Mouse (Mus musculus): Measurements from ENCODE around the gene Borcs5. TPM values are rescaled to one million over a fixed set of nuclear protein-coding genes. Genes with fewer than 3 reads are reported as not detected.
A peak's percentile ranks its signal among the peaks of the same experiment; 100 is the strongest.

Gene Borcs5
- polyA plus RNA-seq, 1 experiment from 2014 or later, result 46.2 TPM

DNA sequence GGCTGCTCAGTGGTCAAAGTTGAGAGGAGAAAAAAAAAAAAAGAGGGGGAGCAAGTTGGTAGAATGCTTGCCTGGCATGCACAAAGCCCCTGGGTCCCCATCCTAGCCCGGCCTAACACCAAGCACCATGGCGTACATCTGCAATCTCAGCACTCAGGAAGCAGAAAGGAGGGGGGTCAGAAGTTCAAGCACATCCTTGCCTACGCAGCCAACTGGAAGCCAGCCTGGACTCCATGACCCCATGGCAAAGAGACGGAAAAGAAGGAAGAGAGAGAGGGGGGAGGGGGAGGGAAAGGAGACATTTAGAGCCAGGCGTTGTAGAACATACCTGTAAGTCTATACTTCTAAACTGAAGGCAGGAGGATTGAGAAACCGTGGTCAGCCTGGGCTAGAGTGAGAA is 32.8 kb upstream of the Borcs5 start:
- 72% methylated on average over 6 of the region's 6 CpGs for WGBS
- no peaks in the 10 kb centered on the region for H3K9me3 ChIP-seq (replicated peaks; ENCODE audit: control insufficient read depth, low read length, poor library complexity, severe bottlenecking)
- no peak overlapping the region for H3K4me2 ChIP-seq (ENCODE audit: low read length)
- no peaks in the 10 kb centered on the region for H3K27me3 ChIP-seq (ENCODE audit: control insufficient read depth, insufficient read depth, low read depth, low read length)
- no peaks in the 10 kb centered on the region for H3K36me3 ChIP-seq (ENCODE audit: control insufficient read depth, insufficient read depth, low read length)
- 0 out of 2 replicates have a peak, but pooled peaks cover 3% of the 10 kb centered on the region for H3K4me1 ChIP-seq (ENCODE audit: control insufficient read depth, insufficient read depth, low read length)
- no peak overlapping the region for H3K4me3 ChIP-seq (ENCODE audit: low read depth, low read length)
- H3K27ac ChIP-seq (ENCODE audit: low read length), result no peak overlapping the region
- H3K9ac ChIP-seq (ENCODE audit: low read depth, low read length), result no peak overlapping the region
- ATAC-seq, result no peak

DNA sequence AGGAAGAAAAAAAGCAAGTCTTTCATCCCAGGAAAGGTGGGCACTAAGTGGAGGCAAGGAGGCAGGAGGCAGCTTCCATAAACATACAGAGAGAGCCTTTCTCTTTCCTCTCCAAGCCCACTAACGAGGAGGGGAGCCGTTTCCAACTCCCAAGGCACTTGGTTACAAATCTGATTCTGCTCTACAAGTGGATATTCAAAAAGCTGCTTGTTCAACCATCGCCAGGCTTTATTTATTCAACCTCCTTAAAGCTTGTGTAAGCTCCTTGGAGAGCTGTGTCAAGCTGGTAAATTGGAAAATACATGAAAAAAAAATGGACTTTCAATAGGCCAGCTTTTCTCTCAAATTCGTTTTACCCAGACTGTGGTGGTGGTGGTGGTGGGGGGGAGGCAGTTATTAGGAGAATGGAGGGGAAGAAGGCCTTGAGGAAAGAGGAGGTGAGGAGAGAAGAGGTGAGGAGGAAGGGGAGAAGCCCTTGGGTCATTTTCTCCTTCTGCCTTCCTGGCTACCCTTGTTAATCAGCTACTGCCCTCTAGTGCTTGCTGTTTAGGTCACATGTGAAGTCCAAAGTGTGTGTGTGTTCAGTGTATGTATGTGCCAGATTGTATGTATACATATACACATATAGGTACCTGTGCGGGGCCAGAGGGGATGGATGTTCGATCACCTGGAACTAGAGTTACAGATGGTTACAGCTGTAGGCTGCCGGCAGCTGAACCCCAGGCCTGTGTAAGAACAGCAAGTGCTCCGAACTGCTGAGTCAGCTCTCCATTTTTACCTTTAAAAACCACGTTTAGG is 32.2 kb upstream of the Borcs5 start:
- Histone ChIP-seq H3K9ac (ENCODE audit: low read depth, low read length) (no peak overlapping the region), H3K9me3 (replicated peaks; ENCODE audit: control insufficient read depth, low read length, poor library complexity, severe bottlenecking) (no peaks in the 10 kb centered on the region), H3K4me1 (ENCODE audit: control insufficient read depth, insufficient read depth, low read length) (0 out of 2 replicates have a peak, but pooled peaks cover 3% of the 10 kb centered on the region), H3K4me3 (ENCODE audit: low read depth, low read length) (no peak overlapping the region), H3K4me2 (ENCODE audit: low read length) (no peak overlapping the region), H3K27me3 (ENCODE audit: control insufficient read depth, insufficient read depth, low read depth, low read length) (no peaks in the 10 kb centered on the region), H3K36me3 (ENCODE audit: control insufficient read depth, insufficient read depth, low read length) (no peaks in the 10 kb centered on the region), H3K27ac (ENCODE audit: low read length) (no peak overlapping the region)
- 54% methylated on average over 9 of the region's 9 CpGs for WGBS
- peak; percentile 55; the same call in 1 of the 2 replicates for ATAC-seq

DNA sequence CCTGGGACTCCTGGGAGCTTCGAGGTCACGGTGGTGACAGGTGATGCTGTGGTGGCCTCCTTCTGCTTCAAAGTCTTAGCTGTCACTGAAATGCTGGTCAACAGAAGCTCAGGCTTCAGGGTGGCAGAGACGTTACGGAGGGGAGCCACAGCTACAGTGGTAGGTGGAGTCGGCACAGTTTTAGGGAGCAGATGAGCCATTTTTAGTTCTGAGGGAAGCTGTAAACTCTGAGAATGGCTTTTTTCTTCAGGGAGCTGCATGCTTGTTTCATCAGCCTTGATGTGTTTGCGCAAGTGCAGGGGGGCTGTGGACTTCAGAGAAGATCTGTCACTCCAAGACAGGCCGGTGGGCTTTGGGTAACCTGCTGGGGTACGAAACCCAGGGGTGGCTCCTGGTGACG is 28.9 kb upstream of the Borcs5 start:
- Histone ChIP-seq H3K27me3 (ENCODE audit: control insufficient read depth, insufficient read depth, low read depth, low read length) (no peaks in the 10 kb centered on the region), H3K4me2 (ENCODE audit: low read length) (no peak overlapping the region), H3K9ac (ENCODE audit: low read depth, low read length) (no peak overlapping the region), H3K36me3 (ENCODE audit: control insufficient read depth, insufficient read depth, low read length) (no peaks in the 10 kb centered on the region), H3K9me3 (replicated peaks; ENCODE audit: control insufficient read depth, low read length, poor library complexity, severe bottlenecking) (no peaks in the 10 kb centered on the region), H3K4me3 (ENCODE audit: low read depth, low read length) (no peak overlapping the region), H3K4me1 (ENCODE audit: control insufficient read depth, insufficient read depth, low read length) (0 out of 2 replicates have a peak, but pooled peaks cover 3% of the 10 kb centered on the region), H3K27ac (ENCODE audit: low read length) (no peak overlapping the region)
- WGBS, result 89% methylated on average over 9 of the region's 9 CpGs
- ATAC-seq, result no peak

DNA sequence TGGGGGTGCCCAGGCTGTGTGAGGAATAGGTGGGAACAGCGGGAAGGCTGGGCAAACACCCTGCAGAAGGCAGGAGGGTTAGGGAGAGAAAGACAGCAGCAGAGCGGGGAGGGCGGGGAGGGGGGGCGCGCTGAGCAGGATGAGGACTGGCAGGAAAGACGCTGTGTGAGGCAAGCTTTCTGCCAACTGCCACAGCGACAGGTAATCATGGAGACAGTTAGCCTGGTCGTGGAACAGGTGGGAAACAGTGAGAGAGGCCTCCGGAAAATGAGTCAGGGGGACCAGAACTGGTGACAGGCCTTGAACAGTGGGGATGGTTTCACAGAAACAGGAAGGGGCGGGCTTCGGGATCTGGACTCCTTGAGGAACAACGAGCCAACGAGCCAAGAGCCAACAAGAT is 27.4 kb upstream of the Borcs5 start:
- ATAC-seq, result no peak
- H3K9ac ChIP-seq (ENCODE audit: low read depth, low read length), result no peak overlapping the region
- H3K9me3 ChIP-seq (replicated peaks; ENCODE audit: control insufficient read depth, low read length, poor library complexity, severe bottlenecking), result no peaks in the 10 kb centered on the region
- 0 out of 2 replicates have a peak, but pooled peaks cover 2% of the 10 kb centered on the region for H3K4me1 ChIP-seq (ENCODE audit: control insufficient read depth, insufficient read depth, low read length)
- no peak overlapping the region for H3K4me3 ChIP-seq (ENCODE audit: low read depth, low read length)
- no peak overlapping the region for H3K4me2 ChIP-seq (ENCODE audit: low read length)
- H3K27ac ChIP-seq (ENCODE audit: low read length), result no peak overlapping the region
- H3K36me3 ChIP-seq (ENCODE audit: control insufficient read depth, insufficient read depth, low read length), result no peaks in the 10 kb centered on the region
- 81% methylated on average over 13 of the region's 13 CpGs for WGBS
- no peaks in the 10 kb centered on the region for H3K27me3 ChIP-seq (ENCODE audit: control insufficient read depth, insufficient read depth, low read depth, low read length)

DNA sequence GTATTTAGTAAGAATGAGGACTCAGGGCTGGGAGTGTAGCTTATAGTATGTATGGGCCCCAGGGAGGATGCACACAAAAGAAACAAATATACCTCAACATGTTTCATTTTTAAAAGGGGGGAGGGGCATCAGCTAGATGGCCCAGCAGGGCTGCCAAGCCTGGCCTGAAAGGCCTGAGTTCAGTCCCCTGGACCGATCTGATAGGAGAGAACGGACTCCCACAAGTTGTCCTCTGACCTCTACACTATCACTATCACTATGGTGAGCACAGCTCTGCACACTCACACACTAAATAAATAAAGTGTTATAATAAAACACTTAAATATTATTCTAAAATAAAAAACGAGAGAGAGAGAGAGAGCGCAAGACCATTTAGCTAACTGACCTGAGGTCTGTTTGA is 25.0 kb upstream of the Borcs5 start:
- no peak overlapping the region for H3K9ac ChIP-seq (ENCODE audit: low read depth, low read length)
- H3K27me3 ChIP-seq (ENCODE audit: control insufficient read depth, insufficient read depth, low read depth, low read length), result no peaks in the 10 kb centered on the region
- no peak overlapping the region for H3K27ac ChIP-seq (ENCODE audit: low read length)
- 84% methylated on average over 4 of the region's 4 CpGs for WGBS
- no peaks in the 10 kb centered on the region for H3K4me1 ChIP-seq (ENCODE audit: control insufficient read depth, insufficient read depth, low read length)
- H3K9me3 ChIP-seq (replicated peaks; ENCODE audit: control insufficient read depth, low read length, poor library complexity, severe bottlenecking), result no peaks in the 10 kb centered on the region
- no peak for ATAC-seq
- no peaks in the 10 kb centered on the region for H3K36me3 ChIP-seq (ENCODE audit: control insufficient read depth, insufficient read depth, low read length)
- no peak overlapping the region for H3K4me2 ChIP-seq (ENCODE audit: low read length)
- no peak overlapping the region for H3K4me3 ChIP-seq (ENCODE audit: low read depth, low read length)

DNA sequence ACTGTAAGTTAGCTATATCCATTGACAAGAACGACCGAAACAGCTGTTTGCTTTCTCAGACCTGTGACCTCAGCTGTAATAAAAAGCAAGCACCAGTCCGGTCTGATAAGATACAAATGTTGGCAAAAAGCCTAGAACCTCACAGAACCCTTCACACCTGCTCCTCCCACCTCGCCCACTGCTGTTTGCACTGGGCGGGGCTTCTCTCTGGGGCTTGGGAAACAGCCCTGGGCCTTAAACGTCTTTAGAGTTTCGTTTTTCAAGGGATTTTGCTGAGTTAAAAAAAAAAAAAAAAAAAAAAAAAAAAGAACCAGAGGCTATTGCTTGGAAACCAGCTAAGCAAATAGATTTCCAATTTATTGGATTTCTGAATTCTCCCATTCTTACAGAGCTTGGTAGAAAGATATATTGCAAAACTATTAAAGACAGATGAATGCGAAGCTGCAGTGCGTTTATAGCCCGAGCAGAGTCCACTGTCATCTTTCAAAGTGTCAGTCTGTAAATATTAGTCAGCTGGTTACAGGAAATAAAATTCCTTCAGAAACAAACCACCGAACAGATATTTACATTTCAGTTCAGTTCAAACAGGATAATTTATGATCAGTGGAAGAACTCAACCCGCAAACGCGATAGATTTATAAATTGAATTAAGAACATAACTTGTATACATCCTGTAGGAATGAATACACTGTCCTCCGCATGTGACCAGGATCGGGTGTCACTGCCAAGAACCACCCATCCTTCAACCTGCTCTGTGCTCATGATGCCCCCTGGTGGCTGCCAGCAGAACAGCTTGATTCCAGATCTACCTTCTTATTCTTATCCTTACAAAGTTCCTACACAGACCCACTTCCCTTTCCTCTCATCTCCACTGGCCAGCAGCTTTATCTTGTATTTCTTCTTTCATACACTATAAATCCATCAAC is 24.3 kb upstream of the Borcs5 start:
- WGBS, result 28% methylated on average over 16 of the region's 16 CpGs
- Histone ChIP-seq H3K27ac (ENCODE audit: low read length) (no peak overlapping the region), H3K4me1 (ENCODE audit: control insufficient read depth, insufficient read depth, low read length) (no peaks in the 10 kb centered on the region), H3K27me3 (ENCODE audit: control insufficient read depth, insufficient read depth, low read depth, low read length) (no peaks in the 10 kb centered on the region), H3K4me2 (ENCODE audit: low read length) (peak overlapping the region; percentile 7; the same call in 1 of the 2 replicates), H3K4me3 (ENCODE audit: low read depth, low read length) (no peak overlapping the region), H3K9me3 (replicated peaks; ENCODE audit: control insufficient read depth, low read length, poor library complexity, severe bottlenecking) (no peaks in the 10 kb centered on the region), H3K36me3 (ENCODE audit: control insufficient read depth, insufficient read depth, low read length) (no peaks in the 10 kb centered on the region), H3K9ac (ENCODE audit: low read depth, low read length) (no peak overlapping the region)
- ATAC-seq, result peak; percentile 50; the same call in 1 of the 2 replicates

DNA sequence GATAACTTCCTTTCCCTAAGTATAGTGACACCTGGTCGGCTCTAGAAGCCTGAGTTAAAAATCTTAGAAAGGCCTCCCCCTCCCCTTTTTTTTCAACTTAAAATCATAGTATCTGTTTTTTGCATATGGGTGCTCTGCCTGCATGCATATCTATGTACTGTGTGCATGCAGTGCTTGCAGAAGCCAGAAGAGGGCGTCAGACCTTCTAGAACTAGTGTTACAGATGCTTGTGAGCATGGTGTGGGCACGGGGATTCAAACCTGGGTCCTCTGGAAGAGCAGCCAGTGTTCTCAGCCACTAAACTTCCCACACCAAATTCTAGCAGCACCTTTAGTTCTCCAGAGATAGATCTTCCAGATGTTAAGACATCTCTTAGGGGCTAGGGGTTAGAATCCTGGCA is 21.7 kb upstream of the Borcs5 start:
- no peak for ATAC-seq
- Histone ChIP-seq H3K9me3 (replicated peaks; ENCODE audit: control insufficient read depth, low read length, poor library complexity, severe bottlenecking) (no peaks in the 10 kb centered on the region), H3K27me3 (ENCODE audit: control insufficient read depth, insufficient read depth, low read depth, low read length) (no peaks in the 10 kb centered on the region), H3K4me1 (ENCODE audit: control insufficient read depth, insufficient read depth, low read length) (no peaks in the 10 kb centered on the region), H3K36me3 (ENCODE audit: control insufficient read depth, insufficient read depth, low read length) (no peaks in the 10 kb centered on the region), H3K4me2 (ENCODE audit: low read length) (no peak overlapping the region), H3K4me3 (ENCODE audit: low read depth, low read length) (no peak overlapping the region), H3K9ac (ENCODE audit: low read depth, low read length) (no peak overlapping the region), H3K27ac (ENCODE audit: low read length) (no peak overlapping the region)
- 58% methylated on average over 3 of the region's 3 CpGs for WGBS

DNA sequence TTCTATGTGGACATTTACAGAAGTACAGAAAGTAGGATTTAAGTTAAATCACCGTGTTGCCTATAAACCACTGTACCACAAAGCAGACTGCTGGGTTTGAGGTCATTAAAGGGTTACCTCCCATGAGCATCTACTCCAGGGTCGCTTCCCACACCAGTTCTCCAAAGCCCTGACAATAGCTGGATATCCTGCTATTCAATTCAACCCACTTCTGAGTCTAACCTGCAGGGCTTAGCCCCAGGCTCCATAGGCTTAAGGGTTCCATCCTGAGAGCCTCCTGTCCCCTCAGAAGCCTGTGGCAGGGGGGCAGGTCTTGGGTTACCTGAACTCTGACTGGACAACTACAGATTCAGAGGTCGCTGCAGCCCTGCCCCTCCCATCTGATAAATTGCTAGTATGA is 19.2 kb upstream of the Borcs5 start:
- Histone ChIP-seq H3K36me3 (ENCODE audit: control insufficient read depth, insufficient read depth, low read length) (no peaks in the 10 kb centered on the region), H3K27me3 (ENCODE audit: control insufficient read depth, insufficient read depth, low read depth, low read length) (no peaks in the 10 kb centered on the region), H3K4me2 (ENCODE audit: low read length) (no peak overlapping the region), H3K9ac (ENCODE audit: low read depth, low read length) (no peak overlapping the region), H3K4me1 (ENCODE audit: control insufficient read depth, insufficient read depth, low read length) (no peaks in the 10 kb centered on the region), H3K4me3 (ENCODE audit: low read depth, low read length) (no peak overlapping the region), H3K27ac (ENCODE audit: low read length) (no peak overlapping the region), H3K9me3 (replicated peaks; ENCODE audit: control insufficient read depth, low read length, poor library complexity, severe bottlenecking) (no peaks in the 10 kb centered on the region)
- no peak for ATAC-seq
- 77% methylated on average over 3 of the region's 3 CpGs for WGBS
